Mouse (Mus musculus): ENCODE measurements around the gene Gm12666. TPM values are rescaled to one million over a fixed set of nuclear protein-coding genes. Genes with fewer than 3 reads are reported as not detected.
"Not testable (repeated sequence)": the region's sequence is repeated elsewhere in the genome, so short reads cannot be mapped to it uniquely, and the experiment has no call there.

The Gm12666 gene
- total RNA-seq (2022): 1 to 10 TPM; 1.0 to 2.5 (median 1.5) TPM

DNA sequence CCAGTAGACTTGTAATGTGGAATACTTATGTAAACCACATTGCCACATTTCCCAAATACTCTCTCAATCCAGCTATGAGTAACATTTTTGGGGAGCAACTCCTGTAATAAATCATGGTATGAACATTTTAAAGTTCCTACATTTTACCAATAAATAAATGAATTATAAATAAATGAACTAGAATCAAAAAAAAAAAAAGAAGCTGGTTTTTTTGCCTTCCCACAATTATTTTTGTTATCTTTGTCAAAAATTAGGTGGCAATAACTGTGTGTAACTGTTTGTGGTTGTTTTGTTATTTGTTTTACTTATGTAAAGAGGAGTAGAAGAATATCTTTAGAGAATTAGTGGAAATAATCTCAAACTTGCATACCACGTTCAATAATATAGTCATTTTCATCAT, at the start of gene Gm12666:
TSS of gene Gm12666 (minus strand) at position 101 of the 400 bp plus-strand sequence.
- not testable (repeated sequence) for DNase-seq (ENCODE audit: low spot score)

DNA sequence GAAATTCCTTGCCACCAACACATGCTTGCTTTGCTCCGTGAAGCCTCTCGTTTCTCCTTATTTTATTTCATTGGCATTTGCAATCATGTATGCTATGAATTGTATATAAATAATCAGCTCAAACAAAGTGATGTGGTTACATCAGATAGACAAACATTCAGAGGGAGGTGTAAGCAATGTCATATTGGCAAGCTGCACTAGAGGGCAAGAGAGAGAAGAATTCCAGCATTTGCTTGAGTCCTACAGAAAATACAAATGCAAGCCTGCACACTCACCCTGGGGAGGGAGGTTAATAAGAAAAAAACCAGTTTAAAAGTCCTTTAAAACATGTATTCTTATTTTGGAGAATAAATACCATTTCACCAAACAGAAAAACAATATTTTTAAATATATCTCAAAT, 34.8 kb upstream of the Gm12666 start:
- DNase-seq (ENCODE audit: low spot score): no peak

DNA sequence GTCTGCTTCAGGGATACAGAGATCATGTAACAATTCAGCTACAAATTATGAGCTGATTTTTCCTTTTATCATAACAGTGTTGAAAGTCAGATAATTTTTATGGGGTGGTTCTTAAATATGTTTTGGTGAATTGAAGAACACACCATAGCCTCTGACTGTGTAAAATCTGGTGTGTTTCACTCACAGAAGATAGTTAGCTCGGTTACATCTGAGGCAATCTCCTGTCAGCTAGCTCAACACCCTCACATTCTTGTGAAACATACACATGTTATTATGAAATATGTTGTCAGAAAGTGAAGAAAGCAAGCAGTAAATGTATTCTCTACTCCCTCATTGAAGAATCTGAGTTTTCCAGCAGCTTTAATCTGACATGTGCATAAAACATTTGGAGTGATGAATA, 24.7 kb upstream of the Gm12666 start:
- no peak for DNase-seq (ENCODE audit: low spot score)

DNA sequence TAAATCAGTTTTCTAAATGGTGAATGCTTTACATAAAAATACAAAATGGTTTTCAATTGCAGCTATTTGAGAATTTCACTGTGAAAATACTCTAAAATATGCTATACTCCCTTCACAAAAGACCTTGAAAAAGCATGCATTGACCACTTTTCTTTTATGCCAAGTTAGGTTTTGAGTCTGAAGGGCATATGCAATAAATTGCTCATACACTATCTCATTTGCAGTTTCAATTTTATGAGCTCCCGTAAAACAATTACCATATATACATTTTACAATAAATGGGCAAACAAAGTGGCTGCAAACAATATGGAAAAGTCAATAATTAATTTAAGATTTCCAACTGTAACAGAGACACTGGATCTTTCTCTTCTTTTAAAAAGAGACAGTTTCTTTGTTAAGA, 38.9 kb downstream of the Gm12666 start:
- no peak for DNase-seq (ENCODE audit: low spot score)

DNA sequence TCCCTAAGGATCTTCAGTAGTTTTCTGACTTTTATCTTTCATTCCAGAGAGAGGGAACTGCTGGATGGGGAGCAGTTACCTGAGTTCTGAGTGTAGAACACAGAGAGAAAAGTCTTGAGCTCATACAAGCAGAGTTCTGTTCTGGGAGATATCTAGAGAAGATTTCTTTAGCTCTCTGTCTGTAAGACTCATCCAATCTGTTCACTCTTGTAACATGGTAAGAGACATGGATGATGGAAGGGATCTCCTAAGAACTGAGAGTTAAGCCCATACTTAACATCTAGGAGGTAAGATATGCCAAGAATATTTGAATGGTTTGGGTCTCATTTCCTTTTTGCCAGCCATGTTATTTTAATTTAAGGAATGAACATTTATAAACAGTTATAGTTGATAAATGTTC, 44.4 kb downstream of the Gm12666 start, which contains the start of gene Izumo3:
TSS of gene Izumo3 (minus strand) at position 101 of the 400 bp plus-strand sequence.
- DNase-seq (ENCODE audit: low spot score): no peak

Other genes starting within 250 kb of the Gm12666 start
- gene Izumo3, start 44.5 kb downstream of the Gm12666 start, total RNA-seq (2022): not detected

All from heart, adult 8-10 months (tissue).